Mouse (Mus musculus): ENCODE results near the gene Klk1b4. TPM values are rescaled to one million over a fixed set of nuclear protein-coding genes. Genes with fewer than 3 reads are reported as not detected.
"Not testable (repeated sequence)": the region's sequence is repeated elsewhere in the genome, so short reads cannot be mapped to it uniquely, and the experiment has no call there.

The Klk1b4 gene
- 0.16 and 0.37 TPM in 2 replicates for polyA plus RNA-seq (2015; fragmentation: Nextera tagmentation; extraction: Ambion mirVana)

DNA sequence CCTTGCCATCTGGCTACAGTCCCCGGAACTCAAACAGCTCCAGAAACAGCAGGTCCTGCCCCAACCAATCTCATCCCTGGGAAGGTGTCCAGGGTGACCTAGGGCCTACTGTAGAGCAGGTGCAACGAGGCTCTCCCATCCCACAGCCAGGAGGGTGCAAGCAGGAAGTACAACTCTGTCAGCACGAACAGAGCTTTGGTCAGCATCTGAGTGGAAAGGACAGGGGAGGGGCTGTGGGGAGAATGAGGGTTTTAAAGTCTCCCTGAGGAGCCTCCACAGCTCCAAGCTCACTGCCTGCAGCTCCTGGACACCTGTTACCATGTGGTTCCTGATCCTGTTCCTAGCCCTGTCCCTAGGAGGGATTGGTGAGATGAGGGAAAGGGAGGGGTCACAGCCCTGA is at the start of gene Klk1b4:
Gene Klk1b4 (plus strand): TSS at position 301 of the 400 bp plus-strand sequence.
- not testable (repeated sequence) for H3K27me3 ChIP-seq (replicated peaks; ENCODE audit: control insufficient read depth, insufficient read depth, low read length); H3K9me3 ChIP-seq (ENCODE audit: control insufficient read depth, low read length); H3K4me1 ChIP-seq (ENCODE audit: control insufficient read depth, insufficient read depth, low read length); H3K27ac ChIP-seq (ENCODE audit: low read length); ATAC-seq; H3K9ac ChIP-seq (ENCODE audit: low read depth, low read length); H3K4me2 ChIP-seq (ENCODE audit: low read depth, low read length); H3K36me3 ChIP-seq (ENCODE audit: control insufficient read depth, insufficient read depth, low read length); H3K4me3 ChIP-seq (ENCODE audit: low read length)
- 50% methylated on average over 3 of the region's 3 CpGs for WGBS

DNA sequence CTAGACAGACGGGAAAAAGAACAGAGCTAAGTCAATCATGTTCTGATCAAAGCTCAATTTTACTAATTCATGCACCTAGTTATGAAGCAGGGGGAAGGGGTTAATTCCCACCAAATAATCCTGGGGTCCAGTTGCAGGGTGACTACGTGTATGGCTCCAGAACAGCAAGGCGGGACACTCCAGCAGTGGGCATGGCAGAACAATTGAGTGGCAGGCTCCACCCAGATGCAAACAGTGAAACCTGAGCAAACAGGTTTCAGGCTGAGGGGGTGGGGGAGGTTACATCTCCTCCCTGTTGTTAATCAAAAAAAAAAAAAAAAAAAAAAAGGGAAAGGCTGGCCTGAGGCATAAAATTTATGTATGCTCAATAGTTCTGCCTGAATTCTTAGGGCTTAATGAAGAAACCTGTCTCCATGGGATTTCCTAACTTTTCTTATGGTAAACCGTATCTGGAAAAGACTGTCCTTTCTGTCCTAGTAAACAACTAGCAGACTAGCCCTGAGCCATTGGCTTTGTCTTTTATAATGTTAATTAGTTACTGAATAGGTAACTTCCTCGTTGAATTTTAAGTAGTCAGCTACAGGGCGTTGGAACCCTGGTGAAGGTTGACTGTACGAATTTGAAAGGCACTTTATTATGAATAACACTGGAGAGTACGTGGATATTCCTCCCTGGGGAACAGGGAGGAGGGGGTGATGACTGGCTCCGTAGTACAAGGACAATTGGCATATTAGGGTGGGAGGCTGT is 27.8 kb upstream of the Klk1b4 start:
- Histone ChIP-seq H3K9ac (ENCODE audit: low read depth, low read length) (no peak overlapping the region), H3K4me3 (ENCODE audit: low read length) (no peak overlapping the region), H3K36me3 (ENCODE audit: control insufficient read depth, insufficient read depth, low read length) (no peaks in the 10 kb centered on the region), H3K9me3 (ENCODE audit: control insufficient read depth, low read length) (no peaks in the 10 kb centered on the region), H3K4me1 (ENCODE audit: control insufficient read depth, insufficient read depth, low read length) (no peaks in the 10 kb centered on the region), H3K27ac (ENCODE audit: low read length) (no peak overlapping the region), H3K27me3 (replicated peaks; ENCODE audit: control insufficient read depth, insufficient read depth, low read length) (no peaks in the 10 kb centered on the region), H3K4me2 (ENCODE audit: low read depth, low read length) (no peak overlapping the region)
- 59% methylated on average over 9 of the region's 9 CpGs for WGBS
- peak; percentile 68; the same call in 1 of the 2 replicates for ATAC-seq

DNA sequence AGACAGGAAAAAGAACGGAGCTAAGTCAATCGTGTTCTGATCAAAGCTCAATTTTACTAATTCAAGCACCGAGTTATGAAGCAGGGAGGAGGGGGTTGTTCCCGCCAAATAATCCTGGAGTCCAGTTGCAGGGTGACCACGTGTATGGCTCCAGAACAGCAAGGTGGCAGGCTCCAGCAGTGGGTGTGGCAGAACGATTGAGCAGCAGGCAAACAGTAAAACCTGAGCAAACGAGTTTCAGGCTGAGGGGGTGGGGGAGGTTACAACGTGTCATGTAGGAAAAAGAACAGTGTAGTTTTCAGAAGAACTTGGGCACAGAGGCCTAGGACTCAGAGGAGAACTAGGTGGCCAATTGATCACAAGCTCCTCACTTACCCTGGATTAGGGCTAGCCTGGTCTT is 20.7 kb upstream of the Klk1b4 start:
- peak; percentile 50; the same call in 1 of the 2 replicates for ATAC-seq
- H3K9ac ChIP-seq (ENCODE audit: low read depth, low read length); H3K27me3 ChIP-seq (replicated peaks; ENCODE audit: control insufficient read depth, insufficient read depth, low read length); H3K9me3 ChIP-seq (ENCODE audit: control insufficient read depth, low read length); H3K27ac ChIP-seq (ENCODE audit: low read length); H3K36me3 ChIP-seq (ENCODE audit: control insufficient read depth, insufficient read depth, low read length); H3K4me3 ChIP-seq (ENCODE audit: low read length); H3K4me2 ChIP-seq (ENCODE audit: low read depth, low read length); H3K4me1 ChIP-seq (ENCODE audit: control insufficient read depth, insufficient read depth, low read length): not testable (repeated sequence)
- WGBS: 54% methylated on average over 8 of the region's 8 CpGs

DNA sequence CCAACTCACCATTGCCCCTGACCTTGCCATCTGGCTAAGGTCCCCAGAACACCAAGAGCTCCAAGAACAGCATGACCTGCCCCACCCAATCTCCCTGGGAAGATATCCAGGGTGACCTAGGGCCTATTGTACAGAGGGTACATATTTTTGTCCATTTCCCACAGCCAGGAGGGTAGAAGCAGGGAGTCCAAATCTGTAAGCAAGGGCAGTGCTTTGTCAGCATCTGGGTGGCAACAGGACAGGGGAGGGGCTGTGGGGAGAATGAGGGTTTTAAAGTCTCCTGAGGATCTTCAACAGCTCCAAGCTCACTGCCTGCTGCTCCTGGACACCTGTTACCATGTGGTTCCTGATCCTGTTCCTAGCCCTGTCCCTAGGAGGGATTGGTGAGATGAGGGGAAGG is 19.3 kb upstream of the Klk1b4 start, which contains the start of gene Klk1b24:
Gene Klk1b24 (plus strand): TSS at position 301 of the 400 bp plus-strand sequence.
- not testable (repeated sequence) for H3K4me1 ChIP-seq (ENCODE audit: control insufficient read depth, insufficient read depth, low read length); H3K4me2 ChIP-seq (ENCODE audit: low read depth, low read length); H3K27me3 ChIP-seq (replicated peaks; ENCODE audit: control insufficient read depth, insufficient read depth, low read length); H3K27ac ChIP-seq (ENCODE audit: low read length); H3K9ac ChIP-seq (ENCODE audit: low read depth, low read length); ATAC-seq; H3K9me3 ChIP-seq (ENCODE audit: control insufficient read depth, low read length); H3K36me3 ChIP-seq (ENCODE audit: control insufficient read depth, insufficient read depth, low read length); H3K4me3 ChIP-seq (ENCODE audit: low read length)

DNA sequence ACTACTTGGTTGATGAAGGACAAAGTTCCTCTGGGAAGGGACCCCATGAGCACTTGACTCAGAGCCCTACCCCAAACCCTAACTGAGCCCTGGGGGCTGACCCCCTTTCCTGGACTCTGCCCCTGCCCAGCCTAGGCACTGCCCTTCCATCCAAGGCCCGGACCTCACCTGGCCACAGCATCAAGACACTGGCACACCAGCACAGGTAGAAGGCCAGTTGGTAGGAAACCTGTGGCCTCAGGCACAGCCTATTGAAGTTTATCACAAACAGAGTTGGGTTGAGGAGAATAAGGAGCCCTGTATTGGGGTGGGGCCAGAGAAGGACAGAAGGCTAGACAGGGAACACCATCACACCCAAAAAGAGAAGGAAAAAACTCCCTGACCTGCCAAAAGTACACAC is 13.8 kb upstream of the Klk1b4 start:
- not testable (repeated sequence) for H3K9ac ChIP-seq (ENCODE audit: low read depth, low read length); ATAC-seq; H3K4me2 ChIP-seq (ENCODE audit: low read depth, low read length); H3K36me3 ChIP-seq (ENCODE audit: control insufficient read depth, insufficient read depth, low read length); H3K4me1 ChIP-seq (ENCODE audit: control insufficient read depth, insufficient read depth, low read length); H3K9me3 ChIP-seq (ENCODE audit: control insufficient read depth, low read length); H3K27ac ChIP-seq (ENCODE audit: low read length); H3K4me3 ChIP-seq (ENCODE audit: low read length); H3K27me3 ChIP-seq (replicated peaks; ENCODE audit: control insufficient read depth, insufficient read depth, low read length)
- 62% methylated on average over 1 of the region's 1 CpGs for WGBS

DNA sequence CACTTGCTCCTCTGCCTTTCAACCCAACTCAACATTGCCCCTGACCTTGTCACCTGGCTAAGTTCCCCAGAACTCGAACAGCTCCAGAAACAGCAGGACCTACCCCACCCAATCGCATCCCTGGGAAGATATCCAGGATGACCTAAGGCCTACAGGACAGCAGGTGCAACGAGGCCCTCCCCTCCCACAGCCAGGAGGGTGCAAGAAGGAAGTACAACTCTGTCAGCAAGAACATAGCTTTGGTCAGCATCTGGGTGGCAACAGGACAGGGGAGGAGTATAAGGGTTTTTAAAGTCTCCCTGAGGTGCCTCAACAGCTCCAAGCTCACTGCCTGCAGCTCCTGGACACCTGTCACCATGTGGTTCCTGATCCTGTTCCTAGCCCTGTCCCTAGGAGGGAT is 9.3 kb upstream of the Klk1b4 start, which contains the start of gene Klk1b3:
Gene Klk1b3 (plus strand): TSS at position 301 of the 400 bp plus-strand sequence.
- H3K4me2 ChIP-seq (ENCODE audit: low read depth, low read length): no peak within 1 kb of the TSS
- H3K9me3 ChIP-seq (ENCODE audit: control insufficient read depth, low read length): no peaks in the 10 kb centered on the region
- no peak within 1 kb of the TSS for H3K4me3 ChIP-seq (ENCODE audit: low read length)
- no peaks in the 10 kb centered on the region for H3K4me1 ChIP-seq (ENCODE audit: control insufficient read depth, insufficient read depth, low read length)
- H3K27me3 ChIP-seq (replicated peaks; ENCODE audit: control insufficient read depth, insufficient read depth, low read length): no peaks in the 10 kb centered on the region
- ATAC-seq: no peak
- no peak within 1 kb of the TSS for H3K9ac ChIP-seq (ENCODE audit: low read depth, low read length)
- WGBS: 59% methylated on average over 3 of the region's 3 CpGs
- H3K27ac ChIP-seq (ENCODE audit: low read length): no peak within 1 kb of the TSS
- no peaks in the 10 kb centered on the region for H3K36me3 ChIP-seq (ENCODE audit: control insufficient read depth, insufficient read depth, low read length)

DNA sequence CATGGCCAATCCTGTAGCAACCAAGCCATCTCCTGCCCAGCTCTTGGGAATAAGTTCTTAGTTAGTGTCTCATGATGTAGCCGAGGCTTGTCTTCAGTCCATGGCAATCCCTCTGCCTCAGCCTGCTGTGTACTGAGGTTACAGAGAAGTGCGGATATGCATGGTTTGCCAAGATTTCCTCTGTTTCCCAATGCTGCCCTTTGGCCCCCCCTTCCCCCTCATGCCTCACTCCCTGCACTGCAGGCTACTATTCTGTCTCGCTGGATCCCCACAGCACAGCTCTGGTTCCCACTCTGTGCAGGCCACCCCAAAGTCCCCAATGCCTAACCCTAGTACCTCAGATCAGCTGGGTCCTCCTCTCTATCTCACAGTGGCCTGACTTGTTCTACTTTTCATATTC is 1.1 kb downstream of the Klk1b4 start:
- H3K4me1 ChIP-seq (ENCODE audit: control insufficient read depth, insufficient read depth, low read length): no peaks in the 10 kb centered on the region
- no peak for ATAC-seq
- 80% methylated on average over 3 of the region's 3 CpGs for WGBS
- no peak overlapping the region for H3K4me3 ChIP-seq (ENCODE audit: low read length)
- no peaks in the 10 kb centered on the region for H3K9me3 ChIP-seq (ENCODE audit: control insufficient read depth, low read length)
- no peaks in the 10 kb centered on the region for H3K27me3 ChIP-seq (replicated peaks; ENCODE audit: control insufficient read depth, insufficient read depth, low read length)
- no peak overlapping the region for H3K27ac ChIP-seq (ENCODE audit: low read length)
- H3K9ac ChIP-seq (ENCODE audit: low read depth, low read length): no peak overlapping the region
- no peak overlapping the region for H3K4me2 ChIP-seq (ENCODE audit: low read depth, low read length)
- no peaks in the 10 kb centered on the region for H3K36me3 ChIP-seq (ENCODE audit: control insufficient read depth, insufficient read depth, low read length)

DNA sequence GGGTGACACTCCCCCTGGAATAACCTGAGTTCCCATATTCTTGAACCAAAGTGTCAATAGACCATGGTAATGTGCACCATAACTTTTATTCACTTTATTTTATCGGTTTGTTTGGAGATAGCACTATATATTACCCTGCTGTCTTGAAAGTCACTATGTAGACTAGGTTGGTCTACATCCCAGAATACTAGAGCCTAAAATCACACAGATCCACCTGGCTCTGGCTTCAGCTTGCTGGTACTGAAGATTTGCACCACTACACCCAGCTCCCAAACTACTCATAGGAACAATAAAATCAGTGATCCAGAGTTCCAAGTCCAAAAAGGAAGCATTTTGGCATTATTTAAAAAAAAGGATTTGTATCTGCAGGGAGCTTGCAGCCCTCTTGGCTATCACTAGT is 8.4 kb downstream of the Klk1b4 start, which contains the start of gene Klk1b5:
Gene Klk1b5 (plus strand): TSS at position 301 of the 400 bp plus-strand sequence.
- Histone ChIP-seq H3K9me3 (ENCODE audit: control insufficient read depth, low read length) (no peaks in the 10 kb centered on the region), H3K27me3 (replicated peaks; ENCODE audit: control insufficient read depth, insufficient read depth, low read length) (no peaks in the 10 kb centered on the region), H3K4me1 (ENCODE audit: control insufficient read depth, insufficient read depth, low read length) (no peaks in the 10 kb centered on the region), H3K27ac (ENCODE audit: low read length) (no peak within 1 kb of the TSS), H3K36me3 (ENCODE audit: control insufficient read depth, insufficient read depth, low read length) (no peaks in the 10 kb centered on the region), H3K4me2 (ENCODE audit: low read depth, low read length) (no peak within 1 kb of the TSS), H3K4me3 (ENCODE audit: low read length) (no peak within 1 kb of the TSS), H3K9ac (ENCODE audit: low read depth, low read length) (no peak within 1 kb of the TSS)
- ATAC-seq: no peak
- 84% methylated on average over 1 of the region's 1 CpGs for WGBS

DNA sequence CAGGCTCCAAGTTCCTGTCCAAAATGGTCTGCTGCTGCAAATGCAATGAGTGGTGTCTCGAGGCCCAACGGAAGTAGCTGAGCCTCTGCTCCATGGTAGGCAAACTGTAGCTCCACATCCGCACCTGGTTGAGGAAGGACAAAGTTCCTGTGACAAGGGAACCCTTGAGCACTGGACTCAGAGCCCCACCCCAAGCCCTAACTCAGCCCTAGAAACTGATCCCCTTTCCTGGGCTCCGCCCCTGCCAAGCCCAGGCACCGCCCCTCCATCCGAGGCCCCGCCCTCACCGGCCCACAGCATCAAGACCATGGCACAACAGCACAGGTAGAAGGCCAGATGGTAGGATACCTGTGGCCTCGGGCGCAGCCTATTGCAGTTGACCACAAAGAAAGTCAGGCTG is 14.4 kb downstream of the Klk1b4 start:
- 59% methylated on average over 8 of the region's 10 CpGs for WGBS
- not testable (repeated sequence) for H3K9me3 ChIP-seq (ENCODE audit: control insufficient read depth, low read length)
- peak; percentile 82 for ATAC-seq

DNA sequence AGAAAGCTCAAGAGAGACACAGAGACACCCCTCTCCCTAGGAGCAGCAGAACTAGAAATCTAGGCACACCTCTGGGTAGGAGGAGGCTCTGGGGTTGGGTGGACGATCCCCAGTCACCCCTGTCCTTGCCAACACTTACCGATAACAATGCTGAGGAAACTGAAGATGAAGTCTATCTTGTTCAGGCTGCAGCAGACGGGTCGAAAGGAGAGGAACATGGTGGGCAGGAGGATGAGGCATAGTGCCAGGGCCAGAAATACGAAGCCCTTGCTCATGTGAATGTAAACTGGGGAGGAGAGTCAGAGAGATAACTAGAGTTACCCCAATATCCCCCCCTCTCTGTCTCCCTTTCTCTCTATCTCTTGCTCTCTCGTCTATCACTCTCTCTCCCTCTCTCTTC is 15.1 kb downstream of the Klk1b4 start:
- H3K9ac ChIP-seq (ENCODE audit: low read depth, low read length); H3K36me3 ChIP-seq (ENCODE audit: control insufficient read depth, insufficient read depth, low read length); H3K9me3 ChIP-seq (ENCODE audit: control insufficient read depth, low read length); ATAC-seq; H3K4me3 ChIP-seq (ENCODE audit: low read length); H3K4me2 ChIP-seq (ENCODE audit: low read depth, low read length); H3K27me3 ChIP-seq (replicated peaks; ENCODE audit: control insufficient read depth, insufficient read depth, low read length); H3K27ac ChIP-seq (ENCODE audit: low read length); H3K4me1 ChIP-seq (ENCODE audit: control insufficient read depth, insufficient read depth, low read length): not testable (repeated sequence)
- WGBS: 81% methylated on average over 6 of the region's 6 CpGs

More for the DNA sequence above, 14.4 kb downstream of the Klk1b4 start:
- not testable (repeated sequence) for H3K4me1 ChIP-seq (ENCODE audit: control insufficient read depth, insufficient read depth, low read length); H3K27me3 ChIP-seq (replicated peaks; ENCODE audit: control insufficient read depth, insufficient read depth, low read length); H3K9ac ChIP-seq (ENCODE audit: low read depth, low read length); H3K4me3 ChIP-seq (ENCODE audit: low read length); H3K4me2 ChIP-seq (ENCODE audit: low read depth, low read length); H3K36me3 ChIP-seq (ENCODE audit: control insufficient read depth, insufficient read depth, low read length); H3K27ac ChIP-seq (ENCODE audit: low read length)

Data from intestine, embryonic 16.5 days (tissue).